Mouse (Mus musculus): ENCODE data around the gene Secisbp2l. TPM values are rescaled to one million over a fixed set of nuclear protein-coding genes. Genes with fewer than 3 reads are reported as not detected.

The Secisbp2l gene
- polyA plus RNA-seq, 1 experiment from 2014 or later: 26.9 TPM

GRCm38 (mm10) chr2:125801947-125802346 lies 19.3 kb upstream of the Secisbp2l start:
- Histone ChIP-seq H3K9me3 (ENCODE audit: control insufficient read depth, low read depth, low read length) (peaks cover 3% of the 10 kb centered on the region; the same call in 1 of the 2 replicates), H3K27me3 (ENCODE audit: control insufficient read depth, insufficient read depth, low read length) (no peaks in the 10 kb centered on the region), H3K27ac (ENCODE audit: low read length) (no peak overlapping the region), H3K36me3 (ENCODE audit: control insufficient read depth, insufficient read depth, low read length) (no peaks in the 10 kb centered on the region), H3K4me3 (ENCODE audit: low read depth, low read length) (no peak overlapping the region), H3K9ac (replicated peaks; ENCODE audit: low read depth, low read length) (no peak overlapping the region), H3K4me2 (replicated peaks; ENCODE audit: low read depth, low read length) (no peak overlapping the region), H3K4me1 (ENCODE audit: control insufficient read depth, insufficient read depth, low read length) (no peaks in the 10 kb centered on the region)
- ATAC-seq (ENCODE audit: insufficient number of reproducible peaks, insufficient read depth, low FRiP score, low read depth): no peak
- 75% methylated on average over 4 of the region's 4 CpGs for WGBS

GRCm38 (mm10) chr2:125801038-125801437 lies 18.4 kb upstream of the Secisbp2l start:
- Histone ChIP-seq H3K36me3 (ENCODE audit: control insufficient read depth, insufficient read depth, low read length) (no peaks in the 10 kb centered on the region), H3K27me3 (ENCODE audit: control insufficient read depth, insufficient read depth, low read length) (no peaks in the 10 kb centered on the region), H3K4me1 (ENCODE audit: control insufficient read depth, insufficient read depth, low read length) (no peaks in the 10 kb centered on the region), H3K9ac (replicated peaks; ENCODE audit: low read depth, low read length) (no peak overlapping the region), H3K4me3 (ENCODE audit: low read depth, low read length) (no peak overlapping the region), H3K4me2 (replicated peaks; ENCODE audit: low read depth, low read length) (no peak overlapping the region), H3K9me3 (ENCODE audit: control insufficient read depth, low read depth, low read length) (peaks cover 3% of the 10 kb centered on the region; the same call in 1 of the 2 replicates), H3K27ac (ENCODE audit: low read length) (no peak overlapping the region)
- no peak for ATAC-seq (ENCODE audit: insufficient number of reproducible peaks, insufficient read depth, low FRiP score, low read depth)
- WGBS: 38% methylated on average over 8 of the region's 8 CpGs

GRCm38 (mm10) chr2:125800428-125800827 lies 17.8 kb upstream of the Secisbp2l start:
- H3K9me3 ChIP-seq (ENCODE audit: control insufficient read depth, low read depth, low read length): no peaks in the 10 kb centered on the region; the same call in 1 of the 2 replicates
- H3K9ac ChIP-seq (replicated peaks; ENCODE audit: low read depth, low read length): no peak overlapping the region
- H3K27ac ChIP-seq (ENCODE audit: low read length): no peak overlapping the region
- H3K4me3 ChIP-seq (ENCODE audit: low read depth, low read length): no peak overlapping the region
- H3K27me3 ChIP-seq (ENCODE audit: control insufficient read depth, insufficient read depth, low read length): no peaks in the 10 kb centered on the region
- no peak; the same call in 1 of the 2 replicates for ATAC-seq (ENCODE audit: insufficient number of reproducible peaks, insufficient read depth, low FRiP score, low read depth)
- no peak overlapping the region for H3K4me2 ChIP-seq (replicated peaks; ENCODE audit: low read depth, low read length)
- H3K36me3 ChIP-seq (ENCODE audit: control insufficient read depth, insufficient read depth, low read length): no peaks in the 10 kb centered on the region
- WGBS: 55% methylated on average over 4 of the region's 4 CpGs
- no peaks in the 10 kb centered on the region for H3K4me1 ChIP-seq (ENCODE audit: control insufficient read depth, insufficient read depth, low read length)

GRCm38 (mm10) chr2:125797872-125798271 lies 15.2 kb upstream of the Secisbp2l start:
- H3K36me3 ChIP-seq (ENCODE audit: control insufficient read depth, insufficient read depth, low read length): no peaks in the 10 kb centered on the region
- no peak overlapping the region for H3K4me2 ChIP-seq (replicated peaks; ENCODE audit: low read depth, low read length)
- no peak overlapping the region for H3K9ac ChIP-seq (replicated peaks; ENCODE audit: low read depth, low read length)
- no peaks in the 10 kb centered on the region for H3K4me1 ChIP-seq (ENCODE audit: control insufficient read depth, insufficient read depth, low read length)
- no peaks in the 10 kb centered on the region for H3K27me3 ChIP-seq (ENCODE audit: control insufficient read depth, insufficient read depth, low read length)
- no peak for ATAC-seq (ENCODE audit: insufficient number of reproducible peaks, insufficient read depth, low FRiP score, low read depth)
- no peaks in the 10 kb centered on the region for H3K9me3 ChIP-seq (ENCODE audit: control insufficient read depth, low read depth, low read length)
- no peak overlapping the region for H3K27ac ChIP-seq (ENCODE audit: low read length)
- no peak overlapping the region for H3K4me3 ChIP-seq (ENCODE audit: low read depth, low read length)

GRCm38 (mm10) chr2:125795118-125795517 lies 12.4 kb upstream of the Secisbp2l start:
- no peaks in the 10 kb centered on the region for H3K4me1 ChIP-seq (ENCODE audit: control insufficient read depth, insufficient read depth, low read length)
- H3K4me3 ChIP-seq (ENCODE audit: low read depth, low read length): no peak overlapping the region
- no peaks in the 10 kb centered on the region for H3K36me3 ChIP-seq (ENCODE audit: control insufficient read depth, insufficient read depth, low read length)
- 72% methylated on average over 2 of the region's 2 CpGs for WGBS
- no peak overlapping the region for H3K9ac ChIP-seq (replicated peaks; ENCODE audit: low read depth, low read length)
- H3K9me3 ChIP-seq (ENCODE audit: control insufficient read depth, low read depth, low read length): no peaks in the 10 kb centered on the region
- no peak overlapping the region for H3K27ac ChIP-seq (ENCODE audit: low read length)
- H3K4me2 ChIP-seq (replicated peaks; ENCODE audit: low read depth, low read length): no peak overlapping the region
- no peak for ATAC-seq (ENCODE audit: insufficient number of reproducible peaks, insufficient read depth, low FRiP score, low read depth)
- no peaks in the 10 kb centered on the region for H3K27me3 ChIP-seq (ENCODE audit: control insufficient read depth, insufficient read depth, low read length)

- Histone ChIP-seq H3K4me1 (ENCODE audit: control insufficient read depth, insufficient read depth, low read length) (no peaks in the 10 kb centered on the region), H3K27ac (ENCODE audit: low read length) (no peak overlapping the region), H3K9me3 (ENCODE audit: control insufficient read depth, low read depth, low read length) (no peaks in the 10 kb centered on the region), H3K4me2 (replicated peaks; ENCODE audit: low read depth, low read length) (no peak overlapping the region), H3K36me3 (ENCODE audit: control insufficient read depth, insufficient read depth, low read length) (no peaks in the 10 kb centered on the region), H3K9ac (replicated peaks; ENCODE audit: low read depth, low read length) (no peak overlapping the region), H3K4me3 (ENCODE audit: low read depth, low read length) (no peak overlapping the region), H3K27me3 (ENCODE audit: control insufficient read depth, insufficient read depth, low read length) (no peaks in the 10 kb centered on the region)
- no peak for ATAC-seq (ENCODE audit: insufficient number of reproducible peaks, insufficient read depth, low FRiP score, low read depth)
- WGBS: 40% methylated on average over 2 of the region's 2 CpGs
These were observed 11.5 kb upstream of the Secisbp2l start for GRCm38 (mm10) chr2:125794166-125794565.

- WGBS: 83% methylated on average over 11 of the region's 11 CpGs
- no peaks in the 10 kb centered on the region for H3K36me3 ChIP-seq (ENCODE audit: control insufficient read depth, insufficient read depth, low read length)
- H3K4me3 ChIP-seq (ENCODE audit: low read depth, low read length): no peak overlapping the region
- H3K9me3 ChIP-seq (ENCODE audit: control insufficient read depth, low read depth, low read length): no peaks in the 10 kb centered on the region
- H3K9ac ChIP-seq (replicated peaks; ENCODE audit: low read depth, low read length): no peak overlapping the region
- no peaks in the 10 kb centered on the region for H3K4me1 ChIP-seq (ENCODE audit: control insufficient read depth, insufficient read depth, low read length)
- H3K27ac ChIP-seq (ENCODE audit: low read length): no peak overlapping the region
- ATAC-seq (ENCODE audit: insufficient number of reproducible peaks, insufficient read depth, low FRiP score, low read depth): no peak
- H3K4me2 ChIP-seq (replicated peaks; ENCODE audit: low read depth, low read length): no peak overlapping the region
- H3K27me3 ChIP-seq (ENCODE audit: control insufficient read depth, insufficient read depth, low read length): no peaks in the 10 kb centered on the region
These were observed 10.2 kb upstream of the Secisbp2l start for GRCm38 (mm10) chr2:125792879-125793261.

- H3K9ac ChIP-seq (replicated peaks; ENCODE audit: low read depth, low read length): no peak overlapping the region
- H3K27me3 ChIP-seq (ENCODE audit: control insufficient read depth, insufficient read depth, low read length): no peaks in the 10 kb centered on the region
- H3K4me2 ChIP-seq (replicated peaks; ENCODE audit: low read depth, low read length): no peak overlapping the region
- no peak for ATAC-seq (ENCODE audit: insufficient number of reproducible peaks, insufficient read depth, low FRiP score, low read depth)
- no peaks in the 10 kb centered on the region for H3K4me1 ChIP-seq (ENCODE audit: control insufficient read depth, insufficient read depth, low read length)
- H3K9me3 ChIP-seq (ENCODE audit: control insufficient read depth, low read depth, low read length): no peaks in the 10 kb centered on the region
- WGBS: 57% methylated on average over 2 of the region's 2 CpGs
- H3K36me3 ChIP-seq (ENCODE audit: control insufficient read depth, insufficient read depth, low read length): no peaks in the 10 kb centered on the region
- H3K27ac ChIP-seq (ENCODE audit: low read length): no peak overlapping the region
- H3K4me3 ChIP-seq (ENCODE audit: low read depth, low read length): no peak overlapping the region
These were observed 9.6 kb upstream of the Secisbp2l start for GRCm38 (mm10) chr2:125792144-125792878.

GRCm38 (mm10) chr2:125791485-125791885 lies 8.8 kb upstream of the Secisbp2l start:
- no peak for ATAC-seq (ENCODE audit: insufficient number of reproducible peaks, insufficient read depth, low FRiP score, low read depth)
- WGBS: 67% methylated on average over 7 of the region's 7 CpGs
- Histone ChIP-seq H3K4me2 (replicated peaks; ENCODE audit: low read depth, low read length) (no peak overlapping the region), H3K36me3 (ENCODE audit: control insufficient read depth, insufficient read depth, low read length) (no peaks in the 10 kb centered on the region), H3K4me1 (ENCODE audit: control insufficient read depth, insufficient read depth, low read length) (no peaks in the 10 kb centered on the region), H3K4me3 (ENCODE audit: low read depth, low read length) (no peak overlapping the region), H3K9me3 (ENCODE audit: control insufficient read depth, low read depth, low read length) (no peaks in the 10 kb centered on the region), H3K9ac (replicated peaks; ENCODE audit: low read depth, low read length) (no peak overlapping the region), H3K27me3 (ENCODE audit: control insufficient read depth, insufficient read depth, low read length) (no peaks in the 10 kb centered on the region), H3K27ac (ENCODE audit: low read length) (no peak overlapping the region)

All from stomach, embryonic 14.5 days (tissue).